Mouse (Mus musculus) cerebellum, postnatal 14 days (tissue): ENCODE data around the gene BC051665.

Source experiments
- DNase-seq, 2 experiments: peaks; one replicate each; pipeline ENCODE4 v3.0.0; 2021; ENCODE audit warnings: mixed read lengths in 2 of 2

BC051665 gene

DNA sequence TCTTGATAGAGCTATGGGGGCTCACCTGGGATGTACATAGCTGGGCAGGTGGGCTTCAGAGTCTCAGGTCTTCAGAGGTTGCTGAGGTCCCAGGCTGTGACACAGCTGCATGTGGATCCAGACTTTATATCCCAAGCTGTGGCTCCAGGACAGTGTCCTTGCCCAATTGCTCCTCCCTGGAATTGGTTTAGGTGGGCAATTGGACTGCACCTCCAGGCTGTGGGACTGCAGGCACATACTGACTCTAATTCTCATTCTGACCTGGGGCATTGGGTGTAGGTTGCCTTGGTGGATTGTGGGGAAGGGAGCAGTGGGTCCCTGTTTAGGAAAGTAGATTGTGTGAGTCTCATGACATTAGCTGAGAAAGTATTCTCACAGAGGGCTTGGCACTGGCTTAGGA lies at the start of gene BC051665:
BC051665 (minus strand) TSS at position 101 of the 400 bp plus-strand sequence.
- no peak for DNase-seq

DNA sequence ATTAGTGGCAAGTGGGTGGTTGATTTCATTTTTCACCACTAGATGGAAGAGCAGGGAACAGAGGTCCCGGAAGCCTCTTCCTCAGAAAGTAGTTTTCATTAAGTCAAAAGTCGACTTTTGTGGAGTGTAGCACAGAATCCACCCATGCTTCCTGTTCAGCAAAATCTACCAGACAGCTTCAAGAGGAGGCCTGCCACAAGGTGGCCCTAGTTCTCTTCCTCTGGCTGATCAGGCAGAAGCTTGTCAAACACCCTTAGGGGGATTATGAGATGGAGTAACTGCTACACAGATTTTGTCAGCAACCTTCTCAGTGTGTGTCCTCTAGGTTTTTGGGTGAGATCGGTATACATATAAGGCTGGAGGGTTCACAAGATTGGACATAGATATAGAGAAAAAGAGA lies 39.9 kb upstream of the BC051665 start:
- no peak for DNase-seq

DNA sequence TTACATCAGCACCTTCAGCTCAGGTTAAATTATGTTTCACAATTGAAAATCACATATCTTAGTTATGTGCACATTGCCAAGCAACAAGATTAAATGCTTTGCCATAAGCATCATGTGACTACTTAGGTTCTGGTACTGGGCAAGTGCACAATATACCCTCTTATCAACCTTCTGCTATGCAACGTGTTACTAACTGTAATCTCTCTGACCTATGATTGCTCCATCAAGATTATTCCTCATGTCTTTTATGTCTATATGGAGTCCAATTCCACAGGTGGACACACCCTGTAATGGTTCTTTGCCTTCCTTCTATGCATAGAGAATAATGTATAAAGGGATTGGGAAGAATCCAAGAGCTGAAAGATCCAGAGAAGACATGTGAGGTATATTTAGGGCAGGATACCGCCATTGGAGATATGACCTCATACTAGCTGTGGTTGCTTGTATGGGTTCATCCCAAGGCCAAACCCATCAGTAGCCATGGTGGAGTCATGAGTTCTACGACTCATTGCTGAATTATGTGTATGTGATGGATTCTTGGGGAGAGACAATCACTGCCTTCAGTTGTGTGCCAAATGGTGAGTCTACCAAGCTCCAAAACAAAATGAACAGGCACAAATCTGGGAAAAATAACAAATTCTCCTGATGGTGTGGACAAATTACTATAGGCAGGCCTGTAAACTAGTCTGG lies 34.5 kb upstream of the BC051665 start:
- no peak for DNase-seq

DNA sequence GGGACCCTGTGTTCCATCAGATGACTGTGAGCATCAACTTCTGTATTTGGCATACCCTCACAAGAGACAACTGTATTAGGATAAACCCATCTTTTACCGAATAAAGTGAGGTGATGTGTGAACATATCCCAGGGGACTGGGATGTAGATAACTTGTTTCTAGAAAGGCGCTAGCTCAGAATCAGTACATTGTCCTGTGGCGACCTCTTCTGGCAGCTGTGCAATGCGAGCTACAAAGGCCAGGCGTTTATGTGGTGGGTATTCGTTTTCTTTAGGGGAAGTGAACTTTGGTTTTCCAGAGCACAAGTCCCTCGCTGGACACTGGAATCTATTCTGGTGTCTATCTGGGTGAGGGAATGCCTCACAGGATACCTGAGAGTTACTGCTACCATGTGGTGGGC lies 33.3 kb upstream of the BC051665 start:
- DNase-seq: peak; percentile 17 to 35

GRCm38 (mm10) chr13:60813722-60814121 lies 27.6 kb upstream of the BC051665 start:
- DNase-seq: no peak

GRCm38 (mm10) chr13:60812768-60813167 lies 26.6 kb upstream of the BC051665 start:
- DNase-seq: no peak

DNA sequence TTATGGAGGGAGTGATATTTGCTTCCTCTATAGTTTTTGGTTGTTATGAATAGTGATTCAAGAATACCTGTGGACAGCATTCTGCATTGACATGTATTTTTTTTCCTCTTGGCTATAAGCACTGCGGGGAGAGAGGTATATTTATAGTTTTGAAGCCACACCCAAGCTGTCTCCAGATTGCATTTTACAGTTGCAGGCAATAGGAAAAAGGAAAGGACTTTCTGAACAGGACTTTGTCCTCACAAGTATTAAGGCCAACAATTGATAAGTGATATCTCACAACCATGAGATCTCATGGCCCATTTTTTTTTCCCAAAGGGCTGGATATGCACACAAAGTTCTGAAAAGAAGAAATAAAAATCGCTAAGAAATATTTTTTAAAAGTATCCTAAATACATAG lies 23.5 kb upstream of the BC051665 start:
- DNase-seq: no peak

DNA sequence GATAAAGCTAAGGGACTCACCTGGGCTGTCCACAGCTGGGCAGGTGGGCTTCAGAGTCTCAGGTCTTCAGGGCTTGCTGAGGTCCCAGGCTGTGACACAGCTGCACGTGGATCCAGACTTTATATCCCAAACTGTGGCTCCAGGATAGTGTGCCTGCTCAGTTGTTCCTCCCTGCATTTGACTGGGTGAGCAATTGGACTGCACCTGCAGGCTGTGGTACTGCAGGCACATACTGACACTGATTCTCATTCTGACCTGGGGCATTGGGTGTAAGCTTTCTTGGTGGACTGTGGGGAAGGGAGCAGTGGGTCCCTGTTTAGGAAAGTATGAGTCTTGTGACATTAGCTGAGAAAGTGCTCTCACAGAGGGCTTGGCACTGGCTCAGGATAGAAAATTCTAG lies 16.6 kb upstream of the BC051665 start, which contains the start of gene Ctsll3:
Ctsll3 (minus strand) TSS at position 101 of the 400 bp plus-strand sequence.
- DNase-seq: no peak

DNA sequence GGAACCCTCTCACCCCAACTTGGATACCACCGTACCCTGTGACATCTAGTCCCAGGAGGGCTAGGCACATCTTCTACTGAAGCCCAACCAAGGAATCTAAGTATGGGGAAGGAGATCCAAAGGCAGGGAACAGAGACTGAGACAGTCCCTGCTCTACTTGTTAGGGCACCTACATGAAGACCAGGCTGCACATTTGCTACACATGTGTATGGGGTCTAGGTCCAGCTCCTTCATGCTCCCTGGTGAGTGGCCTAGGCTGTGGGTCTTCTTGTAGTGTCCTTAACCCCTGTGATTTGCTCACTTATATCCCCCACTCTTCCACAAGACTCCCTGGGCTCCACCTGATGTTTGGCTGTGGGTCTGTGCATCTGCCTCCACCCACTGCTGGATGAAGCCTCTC lies 3.3 kb upstream of the BC051665 start:
- no peak for DNase-seq

GRCm38 (mm10) chr13:60783301-60783700 lies 2.9 kb downstream of the BC051665 start:
- no peak for DNase-seq

DNA sequence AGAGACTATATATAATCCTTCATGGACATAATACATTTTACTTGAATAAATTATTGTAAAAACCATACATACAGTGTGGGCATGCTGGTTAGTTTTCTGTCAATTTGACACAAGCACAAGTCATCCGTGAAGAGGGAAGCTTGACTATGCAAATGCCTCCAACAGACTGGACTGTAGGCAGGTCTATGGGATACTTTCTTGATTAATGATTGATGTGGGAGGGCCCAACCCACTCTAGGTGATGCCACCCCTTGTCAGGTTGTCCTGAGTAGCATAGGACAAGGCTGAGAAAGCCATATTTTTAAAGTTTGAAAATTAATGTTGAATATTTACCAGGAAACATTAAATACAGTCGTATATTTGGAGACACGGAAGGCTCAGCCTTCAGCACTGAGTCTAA lies 5.6 kb downstream of the BC051665 start:
- no peak for DNase-seq

DNA sequence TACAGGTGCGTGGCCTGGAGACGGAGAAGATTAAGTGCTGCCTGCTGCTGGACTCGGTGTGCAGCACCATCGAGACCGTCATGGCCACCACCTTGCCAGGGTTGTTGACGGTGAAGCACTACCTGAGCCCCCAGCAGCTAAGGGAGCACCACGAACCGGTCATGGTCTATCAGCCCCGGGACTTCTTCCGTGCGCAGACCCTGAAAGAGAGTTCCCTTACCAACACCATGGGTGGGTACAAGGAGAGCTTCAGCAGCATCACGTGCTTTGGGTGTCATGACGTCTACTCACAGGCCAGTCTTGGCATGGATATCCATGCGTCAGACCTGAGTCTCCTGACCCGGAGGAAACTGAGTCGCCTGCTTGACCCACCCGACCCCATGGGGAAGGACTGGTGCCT lies 25.0 kb downstream of the BC051665 start:
- DNase-seq: no peak

GRCm38 (mm10) chr13:60760392-60760791 lies 25.8 kb downstream of the BC051665 start:
- no peak for DNase-seq

- DNase-seq: peak; percentile 32 to 53
Measured at GRCm38 (mm10) chr13:60759136-60759535, 27.0 kb downstream of the BC051665 start.

DNA sequence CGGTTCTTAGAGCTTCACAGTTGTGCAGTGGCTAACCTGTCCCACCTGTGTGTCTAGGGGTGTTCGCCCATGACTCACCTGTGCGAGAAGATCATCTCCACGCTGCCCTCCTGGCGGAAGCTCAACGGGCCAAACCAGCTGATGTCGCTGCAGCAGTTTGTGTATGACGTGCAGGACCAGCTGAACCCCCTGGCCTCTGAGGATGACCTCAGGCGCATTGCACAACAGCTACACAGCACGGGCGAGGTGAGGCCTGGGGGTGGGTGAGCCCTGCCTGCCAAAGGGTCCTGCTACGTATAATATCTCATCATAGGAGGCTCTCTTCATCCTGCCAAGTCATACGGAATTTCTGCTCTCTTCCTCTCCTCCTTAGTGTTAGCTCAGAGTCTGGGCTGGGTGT lies 28.9 kb downstream of the BC051665 start:
- no peak for DNase-seq

DNA sequence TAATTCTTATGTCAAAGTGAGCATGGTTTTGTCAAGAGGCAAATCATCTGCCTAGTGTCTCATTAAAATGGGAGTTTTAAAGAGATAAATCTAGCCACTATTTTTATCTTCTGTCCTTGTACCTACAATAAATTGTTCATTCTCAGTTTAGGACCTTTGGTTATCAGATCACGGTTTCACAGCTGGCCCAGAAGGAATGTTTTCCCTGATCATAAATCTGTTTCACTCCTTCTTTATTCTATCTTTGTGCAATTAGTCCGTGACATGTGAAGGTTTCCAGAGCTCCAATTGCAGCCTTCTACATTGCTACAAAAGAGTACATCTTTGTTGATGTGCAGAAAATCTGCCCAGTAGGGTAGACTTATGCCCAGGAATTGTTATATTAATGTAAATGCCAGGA lies 30.9 kb downstream of the BC051665 start:
- DNase-seq: no peak

GRCm38 (mm10) chr13:60753216-60753615 lies 32.9 kb downstream of the BC051665 start:
- no peak for DNase-seq

- DNase-seq: no peak
Measured at GRCm38 (mm10) chr13:60750930-60751329, 35.2 kb downstream of the BC051665 start.

GRCm38 (mm10) chr13:60748556-60748955 lies 37.6 kb downstream of the BC051665 start:
- DNase-seq: no peak

DNA sequence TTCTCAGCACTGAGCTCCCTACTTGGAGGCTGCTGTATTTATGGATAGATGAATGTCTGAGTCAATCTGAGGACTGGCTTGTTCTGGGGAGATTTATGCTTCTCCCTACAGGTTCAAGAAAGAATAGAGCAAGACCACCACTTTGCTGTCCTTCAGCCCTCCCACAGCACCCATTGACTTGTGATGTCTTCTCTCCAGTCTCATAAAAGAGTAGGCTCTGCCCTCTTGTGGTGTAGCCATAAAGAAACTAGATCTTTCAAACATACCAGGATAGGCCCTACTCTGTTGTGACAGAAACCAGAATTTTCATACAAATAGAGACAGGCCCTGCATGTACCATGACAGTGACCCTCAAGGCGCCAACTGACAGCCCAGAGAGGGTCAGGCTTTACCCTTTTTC lies 39.0 kb downstream of the BC051665 start:
- no peak for DNase-seq

DNA sequence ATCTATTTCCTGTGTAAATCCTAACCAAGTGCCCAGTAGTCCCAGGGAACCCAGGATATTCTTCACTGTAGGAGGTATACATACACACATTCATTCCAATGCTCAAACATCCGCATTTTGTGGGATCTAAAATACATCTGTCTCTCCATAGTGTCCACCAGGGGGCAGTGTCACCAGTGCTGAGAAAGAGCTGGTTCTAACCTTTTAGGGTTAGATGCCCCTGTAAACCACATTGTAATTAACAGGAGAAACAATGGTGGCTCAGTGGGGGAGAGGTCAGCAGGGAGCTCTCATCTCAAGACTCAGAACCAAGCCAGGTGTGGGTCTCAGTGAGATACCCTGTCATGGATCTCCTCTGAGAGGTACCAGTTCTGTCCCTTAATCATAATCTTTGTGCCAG lies 39.9 kb downstream of the BC051665 start:
- DNase-seq: peak in 1 of 2 experiments; percentile 57

DNA sequence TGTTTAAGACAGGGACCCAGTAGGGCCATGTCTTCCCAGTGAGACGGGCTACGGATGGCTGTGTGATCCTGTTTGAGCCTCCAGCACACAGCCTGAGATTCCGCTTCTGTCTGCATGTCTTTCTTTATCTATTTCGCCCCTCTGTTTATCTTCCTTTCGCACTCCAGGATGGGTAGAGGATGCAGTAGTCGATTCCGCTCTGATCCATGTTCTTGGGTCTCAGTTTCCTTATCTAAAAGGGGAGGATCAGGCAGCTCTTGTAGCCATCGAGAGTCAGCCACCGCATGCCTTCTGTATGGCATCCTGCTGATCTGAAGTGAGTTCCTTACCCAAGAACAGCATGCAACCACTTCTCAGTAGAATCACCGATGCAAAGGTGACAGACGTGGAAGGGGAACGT lies 40.8 kb downstream of the BC051665 start:
- DNase-seq: no peak

DNA sequence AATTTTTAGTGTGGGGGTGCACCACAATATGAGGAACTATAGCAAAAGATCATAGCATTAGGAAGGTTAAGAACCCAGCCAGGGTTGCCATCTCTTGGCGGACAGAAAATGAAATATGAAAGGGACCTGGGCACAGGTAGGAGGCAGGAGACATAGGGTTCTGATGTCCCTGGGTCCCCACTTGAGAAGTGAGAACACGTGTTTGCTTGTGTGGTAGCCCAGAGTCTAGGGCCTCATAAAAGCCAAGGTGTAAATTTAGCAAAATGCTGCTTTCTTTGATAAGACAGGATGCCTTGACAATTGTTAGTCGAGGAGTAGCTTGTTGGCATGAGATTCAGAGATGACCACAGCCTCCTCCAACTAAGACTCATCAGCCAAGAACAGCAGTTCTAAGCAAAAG lies 41.4 kb downstream of the BC051665 start:
- no peak for DNase-seq

GRCm38 (mm10) chr13:60744078-60744460 lies 42.1 kb downstream of the BC051665 start:
- peak; percentile 94 to 96 for DNase-seq

GRCm38 (mm10) chr13:60743381-60744077 lies 42.6 kb downstream of the BC051665 start:
- DNase-seq: no peak
